In genomic region chr7:81868158-81868557, GRCm38 (mm10) we compare ENCODE assay signal across 8 mouse cellular contexts. TPM values are rescaled to one million over a fixed set of nuclear protein-coding genes. Genes with fewer than 3 reads are reported as not detected.
DNase-seq lines count a peak whose midpoint lies in the region; ATAC-seq lines count a peak whose summit lies in the region.

No protein-coding gene starts in this region.

- DNase-seq in right cerebral cortex, adult 18-20 months: peak; percentile 61
- DNase-seq in right cerebral cortex, postnatal 36 days (ENCODE audit: low spot score in 2 of 2): no peak
- peak; percentile 99 to 100 for DNase-seq in cerebellum, postnatal 10 days
- peak; percentile 60 to 61 for DNase-seq in frontal cortex, postnatal 36 days (ENCODE audit: low spot score in 2 of 2)
- peak; percentile 83 for DNase-seq in induced T-regulatory cell, adult 2 months (ENCODE audit: low read depth)
- DNase-seq in left cerebral cortex, postnatal 14 days (ENCODE audit: low spot score in 2 of 2): peak; percentile 52 to 63
- peak; percentile 59 to 76 for DNase-seq in spleen, adult 18-20 months

- H3K27me3 ChIP-seq in midbrain, embryonic 13.5 days: no peaks in the 10 kb centered on the region

- intact Hi-C loops in left cerebral cortex, postnatal 14 days (cut with DNase I): loop anchor here (5.0 to 10.0 kb wide), 2 partner anchors 83 to 89 kb away; partner anchors contain the start of gene 3110040N11Rik

- 0 out of 2 replicates have a peak, but pooled peaks cover 5% of the 10 kb centered on the region for H3K4me1 ChIP-seq in midbrain, embryonic 13.5 days (replicated peaks)

- no peak overlapping the region for H3K27ac ChIP-seq in midbrain, embryonic 13.5 days

- no peak overlapping the region for H3K4me2 ChIP-seq in midbrain, embryonic 13.5 days (replicated peaks)

- 22% methylated on average over 6 of the region's 6 CpGs for WGBS in midbrain, embryonic 13.5 days

- no peak overlapping the region for H3K4me3 ChIP-seq in midbrain, embryonic 13.5 days (replicated peaks)

- peak; percentile 85 for ATAC-seq in midbrain, embryonic 13.5 days

- no peaks in the 10 kb centered on the region for H3K9me3 ChIP-seq in midbrain, embryonic 13.5 days

- no peak overlapping the region for H3K9ac ChIP-seq in midbrain, embryonic 13.5 days (replicated peaks)

- no peaks in the 10 kb centered on the region for H3K36me3 ChIP-seq in midbrain, embryonic 13.5 days

RNA-seq across cellular contexts. Expression of gene Tm6sf1, which starts 9.4 kb away (rescaled TPM):
- 10 to 100 TPM; 36.3 to 42.0 TPM for total RNA-seq in left cerebral cortex, postnatal 14 days (2021)
- 8.1 and 9.8 TPM in 2 replicates for polyA plus RNA-seq in midbrain, embryonic 13.5 days (2015; fragmentation: Nextera tagmentation; extraction: Ambion mirVana)

RNA-seq across cellular contexts. Expression of gene Gm10160, which starts 12.6 kb away (rescaled TPM):
- not detected for total RNA-seq in left cerebral cortex, postnatal 14 days (2021)
- not detected in 2 replicates for polyA plus RNA-seq in midbrain, embryonic 13.5 days (2015; fragmentation: Nextera tagmentation; extraction: Ambion mirVana)

RNA-seq across cellular contexts. Expression of gene Btbd1, which starts 38.9 kb away (rescaled TPM):
- total RNA-seq in left cerebral cortex, postnatal 14 days (2021): 100 to 1,000 TPM; 123 to 130 TPM
- 90.1 and 93.6 TPM in 2 replicates for polyA plus RNA-seq in midbrain, embryonic 13.5 days (2015; fragmentation: Nextera tagmentation; extraction: Ambion mirVana)

Comparison
In these comparisons a context has a peak if more than half of its experiments do, and no peak if none do; other contexts are left out.
1. DNase-seq: peak in right cerebral cortex, adult 18-20 months (single experiment), cerebellum, postnatal 10 days (2 of 2), frontal cortex, postnatal 36 days (2 of 2), induced T-regulatory cell, adult 2 months (single experiment), left cerebral cortex, postnatal 14 days (2 of 2) and spleen, adult 18-20 months (2 of 2); none in right cerebral cortex, postnatal 36 days (0 of 2).